Mouse (Mus musculus): Measurements from ENCODE around the gene Ubl7. TPM values are rescaled to one million over a fixed set of nuclear protein-coding genes. Genes with fewer than 3 reads are reported as not detected.

Ubl7 gene
- total and polyA plus RNA-seq, 3 experiments = 22.7 to 89.6 TPM; not detected in 1

DNA sequence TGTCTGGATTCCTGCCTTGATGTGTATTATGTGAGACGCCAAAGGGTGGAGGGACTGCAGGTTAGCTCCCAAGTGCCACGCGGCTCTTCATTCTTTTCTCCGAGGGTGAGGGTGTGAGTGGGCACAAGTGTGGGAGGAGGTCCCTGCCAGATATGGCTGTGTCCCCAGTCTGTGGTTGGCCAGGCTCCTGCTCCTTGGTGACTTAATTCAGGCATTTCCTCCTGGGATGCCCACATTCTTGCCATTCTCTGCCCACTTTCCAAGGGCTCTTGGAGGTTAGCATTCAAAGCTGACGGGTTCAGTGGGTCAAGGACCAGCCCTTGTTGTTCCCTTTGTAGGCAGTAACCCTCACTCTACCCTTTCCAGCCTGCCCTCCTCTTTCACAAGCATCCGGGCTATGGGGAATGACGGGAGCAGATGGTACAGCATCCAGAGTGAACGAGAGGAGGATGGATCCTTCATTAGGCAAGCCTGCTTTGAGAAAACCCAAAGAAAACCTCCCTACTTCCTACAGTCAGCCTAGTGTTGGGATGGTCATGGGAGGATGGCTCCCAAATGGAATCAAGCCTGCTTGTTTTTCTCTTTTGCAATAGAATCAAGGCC lies 38.4 kb downstream of the Ubl7 start:
- no peaks in the 10 kb centered on the region for H3K9me3 ChIP-seq (replicated peaks; ENCODE audit: insufficient read depth, low read length)
- H3K4me3 ChIP-seq (ENCODE audit: control insufficient read depth in 1 of 2, insufficient read depth in 1 of 2, low read depth in 2 of 2, low read length in 2 of 2) = no peak overlapping the region
- H3K4me1 ChIP-seq (ENCODE audit: control insufficient read depth in 1 of 2, insufficient read depth in 2 of 2, low read length in 2 of 2) = no peaks in the 10 kb centered on the region
- no peaks in the 10 kb centered on the region for H3K36me3 ChIP-seq (ENCODE audit: control insufficient read depth in 1 of 2, insufficient read depth in 2 of 2, low read length in 2 of 2)
- DNase-seq (ENCODE audit: low read depth, low spot score) = no peak
- TF ChIP-seq POLR2AphosphoS2 (IDR thresholded peaks at IDR 0.05; ENCODE audit: low read length) (no peak), SIN3A (IDR thresholded peaks at IDR 0.05; ENCODE audit: low read length) (no peak), GABPA (IDR thresholded peaks at IDR 0.05; ENCODE audit: low read depth, low read length) (no peak), HCFC1 (IDR thresholded peaks at IDR 0.05; ENCODE audit: low read depth, low read length) (no peak), POLR2A (IDR thresholded peaks at IDR 0.05; ENCODE audit: control insufficient read depth in 1 of 2, insufficient read depth in 1 of 2, low read depth in 1 of 2, low read length in 2 of 2, poor library complexity in 1 of 2) (no peak), SMC3 (IDR thresholded peaks at IDR 0.05; ENCODE audit: low read depth, low read length) (no peak)
- H3K27me3 ChIP-seq (ENCODE audit: control insufficient read depth in 1 of 2, insufficient read depth in 2 of 2, low read length in 2 of 2) = peaks cover 0 to 4% of the 10 kb centered on the region in 2 experiments; a peak in 2 of 4 replicates
- no peak overlapping the region for H3K9ac ChIP-seq (ENCODE audit: control insufficient read depth, low read depth, low read length, poor library complexity, severe bottlenecking)
- H3K79me2 ChIP-seq (ENCODE audit: control insufficient read depth, insufficient read depth, low read length, poor library complexity) = no peaks in the 10 kb centered on the region
- H3K27ac ChIP-seq (ENCODE audit: control insufficient read depth, low read depth, low read length) = no peak overlapping the region

DNA sequence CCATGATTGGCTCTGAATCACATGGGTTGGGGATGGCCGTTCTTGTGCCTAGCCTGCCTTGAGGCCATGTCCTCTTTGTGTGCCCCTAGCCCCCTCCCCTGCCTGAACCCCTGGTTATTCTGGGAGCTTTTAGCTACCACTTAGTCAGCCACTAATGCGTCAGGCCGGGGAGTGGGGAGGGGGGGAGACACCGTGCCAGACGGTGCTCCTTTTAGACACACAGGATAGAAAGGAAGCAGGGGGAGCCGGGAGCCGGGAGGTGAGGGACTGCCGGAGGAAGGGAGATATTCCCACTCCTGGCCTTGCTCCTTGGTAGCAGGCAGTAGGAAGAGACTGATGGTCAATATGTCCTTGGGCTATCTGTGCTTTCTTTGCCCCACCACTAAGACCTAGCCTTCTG lies 39.1 kb downstream of the Ubl7 start:
- no peak overlapping the region for H3K9ac ChIP-seq (ENCODE audit: control insufficient read depth, low read depth, low read length, poor library complexity, severe bottlenecking)
- H3K4me3 ChIP-seq (ENCODE audit: control insufficient read depth in 1 of 2, insufficient read depth in 1 of 2, low read depth in 2 of 2, low read length in 2 of 2) = no peak overlapping the region
- H3K27me3 ChIP-seq (ENCODE audit: control insufficient read depth in 1 of 2, insufficient read depth in 2 of 2, low read length in 2 of 2) = peaks cover 0 to 4% of the 10 kb centered on the region in 2 experiments; a peak in 2 of 4 replicates
- no peaks in the 10 kb centered on the region for H3K36me3 ChIP-seq (ENCODE audit: control insufficient read depth in 1 of 2, insufficient read depth in 2 of 2, low read length in 2 of 2)
- no peak for TF ChIP-seq ZKSCAN1 (IDR thresholded peaks at IDR 0.05; ENCODE audit: low read depth, low read length)
- TF ChIP-seq EP300 (IDR thresholded peaks at IDR 0.05; ENCODE audit: low read depth in 1 of 2, low read length in 2 of 2) = no peak
- no peak for TF ChIP-seq CHD2 (IDR thresholded peaks at IDR 0.05; ENCODE audit: low read length)
- TF ChIP-seq MYC (IDR thresholded peaks at IDR 0.05; ENCODE audit: low read depth, low read length) = no peak
- TF ChIP-seq MYB (IDR thresholded peaks at IDR 0.05; ENCODE audit: low read depth, low read length) = no peak
- no peak for TF ChIP-seq MAX (IDR thresholded peaks at IDR 0.05; ENCODE audit: low read length)
- no peak for TF ChIP-seq NRF1 (IDR thresholded peaks at IDR 0.05; ENCODE audit: insufficient read depth, low read depth, low read length, poor library complexity, severe bottlenecking)
- TF ChIP-seq USF1 (IDR thresholded peaks at IDR 0.05; ENCODE audit: low read depth, low read length) = no peak
- TF ChIP-seq MAFK (IDR thresholded peaks at IDR 0.05; ENCODE audit: borderline replicate concordance, low read depth, low read length) = no peak
- TF ChIP-seq NELFE (IDR thresholded peaks at IDR 0.05; ENCODE audit: low read depth, low read length) = no peak
- no peak for TF ChIP-seq RAD21 (IDR thresholded peaks at IDR 0.05; ENCODE audit: low read depth, low read length)
- no peak for TF ChIP-seq MEF2A (IDR thresholded peaks at IDR 0.05; ENCODE audit: extremely low read depth, insufficient replicate concordance, low read depth, low read length, poor library complexity, severe bottlenecking)
- TF ChIP-seq RCOR1 (IDR thresholded peaks at IDR 0.05; ENCODE audit: low read depth, low read length) = no peak
- no peak for TF ChIP-seq BHLHE40 (IDR thresholded peaks at IDR 0.05; ENCODE audit: borderline replicate concordance, low read depth, low read length)
- no peaks in the 10 kb centered on the region for H3K9me3 ChIP-seq (replicated peaks; ENCODE audit: insufficient read depth, low read length)
- no peak for DNase-seq (ENCODE audit: low read depth, low spot score)
- no peaks in the 10 kb centered on the region for H3K79me2 ChIP-seq (ENCODE audit: control insufficient read depth, insufficient read depth, low read length, poor library complexity)
- H3K27ac ChIP-seq (ENCODE audit: control insufficient read depth, low read depth, low read length) = no peak overlapping the region
- H3K4me1 ChIP-seq (ENCODE audit: control insufficient read depth in 1 of 2, insufficient read depth in 2 of 2, low read length in 2 of 2) = no peaks in the 10 kb centered on the region

Measured in MEL (cell line).